Mouse (Mus musculus) hindbrain, postnatal 0 days (tissue): ENCODE results near the gene Sccpdh. TPM values are rescaled to one million over a fixed set of nuclear protein-coding genes. Genes with fewer than 3 reads are reported as not detected.

Source experiments
- ATAC-seq: fragments of 200-750 bp; cut with Nextera tagmentation; 2 replicates; pipeline ENCODE4 v1.8.0; 2017; ENCODE audit warnings: mild to moderate bottlenecking, moderate TSS enrichment, moderate library complexity
- DNase-seq: peaks from one replicate; pipeline ENCODE4 v3.0.0-alpha.2; 2015; ENCODE audit warnings: low spot score
- H3K27ac ChIP-seq: fragments of 300-500 bp; sonication (generic); 2 replicates; pipeline ENCODE4 v1.5.1; 2014; ENCODE audit warnings: mild to moderate bottlenecking
- H3K27me3 ChIP-seq: fragments of 300-500 bp; sonication (generic); 2 replicates; pipeline ENCODE4 v1.6.1; 2014; ENCODE audit warnings: low read length, mixed read lengths; ENCODE audit not compliant: insufficient read depth
- H3K36me3 ChIP-seq: fragments of 300-500 bp; sonication (generic); 2 replicates; pipeline ENCODE4 v1.6.1; 2014; ENCODE audit warnings: low read length, mixed read lengths; ENCODE audit not compliant: insufficient read depth
- H3K4me1 ChIP-seq: fragments of 300-500 bp; sonication (generic); 2 replicates; pipeline ENCODE4 v1.6.1; 2014; ENCODE audit warnings: antibody characterized with exemption, low read length, mixed read lengths; ENCODE audit not compliant: insufficient read depth
- H3K4me2 ChIP-seq: fragments of 300-500 bp; sonication (generic); 2 replicates; pipeline ENCODE4 v1.6.1; 2014; ENCODE audit warnings: low read depth, mild to moderate bottlenecking, low read length, moderate library complexity, mixed read lengths
- H3K4me3 ChIP-seq: fragments of 300-500 bp; sonication (generic); 2 replicates; pipeline ENCODE4 v1.5.1; 2014; ENCODE audit warnings: low read length
- H3K9ac ChIP-seq: fragments of 300-500 bp; sonication (generic); replicated peaks from 2 replicates; pipeline ENCODE4 v1.6.1; 2014; ENCODE audit warnings: mild to moderate bottlenecking, low read length, moderate library complexity, mixed read lengths
- H3K9me3 ChIP-seq: fragments of 300-500 bp; sonication (generic); 2 replicates; pipeline ENCODE4 v1.6.1; 2016; ENCODE audit warnings: low read length, mixed read lengths
- CTCF ChIP-seq: IDR thresholded peaks from 2 replicates; pipeline ENCODE4 v1.5.1; 2016; ENCODE audit warnings: antibody characterized with exemption, control low read depth, low read depth
- WGBS: fragments of 180-500 bp; shearing (Covaris S2); extraction: QIAGEN DNeasy Blood & Tissue Kit; methylation state at CpG from one replicate; pipeline ENCODE4 v1.1.7; 2014; 5-methylcytosine and 5-hydroxymethylcytosine counted together
- polyA plus RNA-seq: library from polyadenylated mRNA; unstranded; fragments of >200 nt; fragmentation: Nextera tagmentation; extraction: Ambion mirVana; gene quantifications from 2 replicates; pipeline ENCODE4 v1.2.1, GENCODE M21; 2015
- total RNA-seq: library from RNA; depleted of rRNA; stranded (reverse); fragments of >200 nt; gene quantifications from 2 replicates; pipeline ENCODE4 v1.2.3, GENCODE M21; 2014

The Sccpdh gene
- total and polyA plus RNA-seq, 2 experiments from 2014 or later: 63.8 to 183 TPM

DNA sequence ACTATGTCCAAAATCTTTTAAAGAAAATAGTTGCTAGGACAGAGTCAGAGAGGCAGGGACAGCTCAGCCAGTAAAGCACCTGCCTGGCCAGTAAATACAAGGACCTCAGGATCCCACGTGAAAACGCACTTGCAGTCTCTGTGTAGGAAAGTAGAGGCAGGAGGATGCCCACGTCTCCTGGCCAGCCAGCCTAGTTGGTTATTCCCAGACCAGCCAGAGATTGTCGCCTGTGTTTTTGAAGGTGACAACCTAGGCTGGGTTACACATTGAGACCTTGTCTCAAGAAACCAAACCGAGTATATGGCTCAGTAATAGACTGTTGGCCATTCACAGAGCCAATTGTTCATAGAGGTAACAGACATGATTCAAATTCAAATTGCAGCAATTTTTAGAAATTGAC, 38.7 kb upstream of the Sccpdh start:
- H3K4me3 ChIP-seq: no peak overlapping the region
- TF ChIP-seq CTCF: no peak
- 81% methylated on average over 5 of the region's 5 CpGs for WGBS
- peaks cover 7% of the 10 kb centered on the region for H3K36me3 ChIP-seq
- H3K4me2 ChIP-seq: no peak overlapping the region
- no peaks in the 10 kb centered on the region for H3K9me3 ChIP-seq
- H3K4me1 ChIP-seq: no peaks in the 10 kb centered on the region
- no peak overlapping the region for H3K9ac ChIP-seq
- no peak overlapping the region for H3K27ac ChIP-seq
- no peaks in the 10 kb centered on the region for H3K27me3 ChIP-seq
- no peak for ATAC-seq
- DNase-seq: no peak

DNA sequence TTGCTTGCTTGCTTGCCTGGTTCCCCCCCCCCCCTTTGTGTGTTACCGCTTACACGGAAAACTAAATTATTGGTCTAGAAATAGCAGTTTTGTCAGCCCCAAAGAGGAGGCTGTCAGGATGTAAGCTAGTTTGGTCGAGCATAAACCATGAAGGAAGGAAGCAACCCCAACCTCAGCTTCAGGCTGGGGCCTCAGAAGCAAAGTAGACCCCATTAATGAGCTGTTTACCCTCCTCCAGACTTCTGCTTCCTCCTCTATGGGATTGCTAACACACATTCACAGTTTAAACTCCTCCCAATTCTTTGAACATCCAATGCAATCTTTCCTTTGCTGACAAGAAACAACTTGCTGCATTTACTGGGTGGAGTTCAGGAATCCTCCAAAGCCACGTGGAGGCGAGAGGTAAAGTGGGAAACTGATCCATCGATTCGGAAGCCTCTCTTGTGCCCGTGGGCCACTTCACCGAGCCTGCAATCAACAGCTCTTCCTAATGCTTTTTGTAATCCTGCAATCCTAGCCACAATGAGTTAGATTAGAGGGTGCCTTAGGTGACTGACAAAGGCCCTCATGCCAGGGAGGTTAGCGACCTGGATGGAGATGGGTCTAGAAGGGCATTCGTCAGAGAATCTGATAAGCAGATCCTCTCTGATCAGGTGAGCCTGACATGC, 35.1 kb upstream of the Sccpdh start:
- H3K36me3 ChIP-seq: no peaks in the 10 kb centered on the region
- no peaks in the 10 kb centered on the region for H3K9me3 ChIP-seq
- 80% methylated on average over 11 of the region's 11 CpGs for WGBS
- no peaks in the 10 kb centered on the region for H3K4me1 ChIP-seq
- no peak overlapping the region for H3K4me3 ChIP-seq
- DNase-seq (no peak), ATAC-seq (no peak)
- H3K27me3 ChIP-seq: no peaks in the 10 kb centered on the region
- H3K27ac ChIP-seq: no peak overlapping the region
- no peak for TF ChIP-seq CTCF
- no peak overlapping the region for H3K4me2 ChIP-seq
- no peak overlapping the region for H3K9ac ChIP-seq

DNA sequence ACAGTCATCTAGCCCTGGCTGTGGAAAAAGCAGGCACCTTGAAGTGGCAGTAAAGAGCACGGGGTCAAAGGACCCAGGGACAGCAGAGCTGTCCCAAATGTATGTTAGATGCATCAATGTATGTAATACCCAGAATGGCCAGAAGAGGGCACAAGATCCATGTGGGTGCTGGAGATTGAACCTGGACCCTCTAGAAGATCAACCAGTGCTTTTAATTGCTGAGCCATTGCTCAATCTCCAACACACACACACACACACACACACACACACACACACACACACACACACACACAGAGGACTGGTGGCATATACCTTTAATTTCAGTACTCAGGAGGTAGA, 34.6 kb upstream of the Sccpdh start:
- peak; percentile 32 for DNase-seq

DNA sequence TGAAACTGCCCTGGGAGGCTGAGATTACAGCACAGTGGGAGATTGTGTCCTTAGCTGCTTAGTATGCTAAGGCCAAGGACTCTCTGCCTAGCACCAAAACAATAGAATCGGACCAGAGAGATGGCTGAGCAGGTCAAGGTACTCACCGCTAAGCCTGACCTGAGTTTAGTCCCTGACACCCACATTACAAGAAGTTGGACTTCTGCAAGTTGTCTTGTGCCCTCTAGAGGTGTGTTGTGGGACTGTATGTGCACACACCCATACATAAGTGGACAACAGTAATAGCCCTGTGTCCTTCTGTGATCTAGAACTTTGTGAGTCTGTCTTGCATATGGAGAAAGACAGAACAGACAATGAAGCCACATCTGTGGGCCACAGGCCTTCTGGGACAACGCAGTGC, 33.9 kb upstream of the Sccpdh start:
- H3K4me2 ChIP-seq: no peak overlapping the region
- peak; percentile 36; the same call in 1 of the 2 replicates for TF ChIP-seq CTCF
- 83% methylated on average over 3 of the region's 3 CpGs for WGBS
- no peak overlapping the region for H3K4me3 ChIP-seq
- H3K27me3 ChIP-seq: no peaks in the 10 kb centered on the region
- no peaks in the 10 kb centered on the region for H3K9me3 ChIP-seq
- H3K9ac ChIP-seq: no peak overlapping the region
- no peak overlapping the region for H3K27ac ChIP-seq
- DNase-seq: no peak
- no peaks in the 10 kb centered on the region for H3K4me1 ChIP-seq
- no peak for ATAC-seq
- H3K36me3 ChIP-seq: no peaks in the 10 kb centered on the region

More for the DNA sequence above, 34.6 kb upstream of the Sccpdh start:
- Histone ChIP-seq H3K4me3 (no peak overlapping the region), H3K4me2 (no peak overlapping the region), H3K27me3 (no peaks in the 10 kb centered on the region), H3K9ac (no peak overlapping the region), H3K27ac (no peak overlapping the region), H3K4me1 (no peaks in the 10 kb centered on the region), H3K9me3 (no peaks in the 10 kb centered on the region), H3K36me3 (no peaks in the 10 kb centered on the region)
- TF ChIP-seq CTCF: peak; percentile 76
- WGBS: 20% methylated on average over 1 of the region's 1 CpGs
- no peak for ATAC-seq

DNA sequence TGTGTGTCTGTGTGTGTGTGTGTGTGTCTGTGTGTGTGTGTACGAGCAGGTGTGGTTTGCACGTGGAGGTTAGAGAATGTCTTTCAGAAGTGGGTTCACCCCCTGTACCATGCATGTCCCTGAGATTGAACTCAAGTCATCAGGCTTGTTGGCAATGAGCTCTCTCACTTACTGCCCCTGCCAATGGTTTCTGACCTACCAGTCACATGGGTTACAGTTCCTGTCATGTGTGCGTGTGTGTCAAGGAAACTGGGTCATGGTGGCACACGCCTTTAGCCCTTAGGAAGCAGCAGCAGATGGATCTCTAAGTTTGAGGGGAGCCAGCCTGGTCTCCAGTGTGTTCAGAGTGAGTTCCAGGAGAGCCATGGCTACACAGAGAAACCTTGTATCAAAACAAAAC, 25.3 kb upstream of the Sccpdh start:
- 85% methylated on average over 4 of the region's 4 CpGs for WGBS
- TF ChIP-seq CTCF: no peak
- H3K4me2 ChIP-seq: no peak overlapping the region

DNA sequence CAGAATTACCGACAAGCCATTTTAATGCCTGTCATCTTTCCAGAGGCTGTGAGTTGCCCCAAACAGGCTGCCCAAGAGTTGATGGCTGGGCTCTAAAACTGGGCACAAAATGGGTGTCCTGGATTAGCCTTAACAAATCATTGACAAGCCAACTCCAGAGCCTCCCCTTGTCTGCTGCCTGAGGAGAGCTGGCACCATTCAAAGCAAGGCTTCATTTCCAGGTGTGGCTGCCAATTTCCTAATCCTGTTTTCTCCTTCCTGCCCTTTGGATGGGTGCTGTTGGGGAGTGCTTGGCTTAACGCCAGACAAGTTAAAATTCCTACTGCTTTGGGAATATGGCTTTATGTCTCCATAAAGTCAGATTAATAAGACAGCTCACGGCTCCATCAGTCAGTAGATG, 23.9 kb upstream of the Sccpdh start:
- ATAC-seq (no peak), DNase-seq (peak; percentile 62)
- H3K36me3 ChIP-seq: no peaks in the 10 kb centered on the region
- no peak overlapping the region for H3K27ac ChIP-seq
- H3K4me3 ChIP-seq: no peak overlapping the region
- no peaks in the 10 kb centered on the region for H3K9me3 ChIP-seq
- WGBS: 48% methylated on average over 3 of the region's 3 CpGs
- 0 out of 2 replicates have a peak, but pooled peaks cover 3% of the 10 kb centered on the region for H3K4me1 ChIP-seq
- TF ChIP-seq CTCF: no peak
- no peak overlapping the region for H3K9ac ChIP-seq
- H3K4me2 ChIP-seq: no peak overlapping the region
- H3K27me3 ChIP-seq: no peaks in the 10 kb centered on the region

More for the DNA sequence above, 25.3 kb upstream of the Sccpdh start:
- Histone ChIP-seq H3K27me3 (no peaks in the 10 kb centered on the region), H3K9me3 (no peaks in the 10 kb centered on the region), H3K9ac (no peak overlapping the region), H3K4me1 (0 out of 2 replicates have a peak, but pooled peaks cover 3% of the 10 kb centered on the region), H3K27ac (no peak overlapping the region), H3K36me3 (no peaks in the 10 kb centered on the region), H3K4me3 (no peak overlapping the region)
- no peak for DNase-seq
- ATAC-seq: no peak
